Mouse (Mus musculus) erythroblast, embryonic 14.5 days (primary cell): Measurements from ENCODE around the gene Abcc2.

ENCODE experiments used
- GATA1 ChIP-seq: IDR thresholded peaks from 2 replicates; pipeline ENCODE4 v1.6.1; 2012; ENCODE audit warnings: low read length, inconsistent platforms, mixed read lengths
- TAL1 ChIP-seq: IDR thresholded peaks from 3 replicates; pipeline ENCODE4 v1.6.1; 2012; ENCODE audit warnings: low read length, inconsistent platforms, mixed read lengths

DNA sequence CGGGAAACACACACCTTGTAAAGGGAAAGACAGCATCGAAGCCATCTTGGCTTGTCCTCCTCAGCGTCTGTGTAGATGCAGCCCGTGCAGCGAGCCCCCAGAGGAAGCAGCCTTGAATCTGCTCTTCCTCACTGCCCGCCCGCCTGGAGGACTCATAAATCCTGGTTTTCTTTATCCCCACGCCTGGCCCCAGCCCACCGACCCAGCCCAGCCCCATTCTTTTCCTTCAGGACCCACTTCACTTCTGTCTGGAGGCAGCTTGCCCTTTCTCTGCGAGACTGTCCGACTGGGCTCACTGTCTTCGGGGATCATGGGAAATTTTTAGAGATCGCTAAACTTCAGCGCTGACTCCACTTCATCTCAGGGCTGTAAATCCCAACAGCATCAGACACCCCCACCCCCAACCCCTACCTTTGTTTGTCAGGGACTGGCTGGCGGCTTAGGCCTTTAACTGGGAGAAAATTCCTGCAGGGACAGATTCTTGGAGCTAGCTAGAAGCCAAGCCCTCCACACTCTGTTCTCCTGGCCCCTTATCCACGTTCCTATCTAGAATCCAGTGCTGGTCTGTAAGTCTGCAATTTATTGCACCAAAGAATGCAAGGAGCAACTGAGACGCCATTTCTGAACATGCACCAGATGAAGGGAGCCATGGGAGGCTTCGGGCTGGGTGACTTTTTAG, 101.0 kb downstream of the Abcc2 start:
- no peak for TF ChIP-seq TAL1
- TF ChIP-seq GATA1: no peak
